Mouse (Mus musculus) ES-E14 (cell line): ENCODE data around the gene Tbc1d7.

Experiments
- CHD2 ChIP-seq: IDR thresholded peaks from 2 replicates; pipeline ENCODE4 v1.6.1; 2014; ENCODE audit warnings: mild to moderate bottlenecking, low read depth, low read length, inconsistent platforms
- MAFK ChIP-seq: IDR thresholded peaks from 2 replicates; pipeline ENCODE4 v1.6.1; 2014; ENCODE audit warnings: mild to moderate bottlenecking, low read depth, low read length, inconsistent platforms; ENCODE audit not compliant: insufficient read depth
- ZC3H11A ChIP-seq: IDR thresholded peaks from 2 replicates; pipeline ENCODE4 v1.6.1; 2012; ENCODE audit warnings: low read depth, mild to moderate bottlenecking, inconsistent platforms, low read length, borderline replicate concordance

- TF ChIP-seq CHD2 (no peak), ZC3H11A (no peak), MAFK (no peak)
Observed at GRCm38 (mm10) chr13:43203641-43204040, 32.3 kb upstream of the Tbc1d7 start.
